Mouse (Mus musculus) brain, embryonic 18.5 days (tissue): ENCODE data around the gene Mybpc3.
A peak's percentile ranks its signal among the peaks of the same experiment; 100 is the strongest.

Experiments used
- DNase-seq: peaks from one replicate; pipeline ENCODE4 v3.0.0-alpha.2; 2012; ENCODE audit warnings: low read depth, low spot score

The Mybpc3 gene

GRCm38 (mm10) chr2:91167629-91168028 is 49.7 kb downstream of the Mybpc3 start:
- DNase-seq: no peak

- DNase-seq: no peak
Measured at GRCm38 (mm10) chr2:91169587-91170322, 51.8 kb downstream of the Mybpc3 start.

GRCm38 (mm10) chr2:91175490-91175889 is 57.5 kb downstream of the Mybpc3 start:
- DNase-seq: no peak

GRCm38 (mm10) chr2:91176234-91176633 is 58.3 kb downstream of the Mybpc3 start:
- no peak for DNase-seq

- no peak for DNase-seq
Measured at GRCm38 (mm10) chr2:91179825-91180224, 61.9 kb downstream of the Mybpc3 start.

GRCm38 (mm10) chr2:91180706-91181105 is 62.8 kb downstream of the Mybpc3 start:
- no peak for DNase-seq

- DNase-seq: no peak
Measured at GRCm38 (mm10) chr2:91182016-91182404, 64.1 kb downstream of the Mybpc3 start.

- DNase-seq: peak; percentile 83
Measured at GRCm38 (mm10) chr2:91182405-91183147, 64.6 kb downstream of the Mybpc3 start.

- DNase-seq: peak; percentile 95
Measured at GRCm38 (mm10) chr2:91183148-91183513, 65.2 kb downstream of the Mybpc3 start.

GRCm38 (mm10) chr2:91183711-91184405 is 65.9 kb downstream of the Mybpc3 start, which contains the start of gene Madd:
Madd (minus strand) TSS chr2:91183837.
- no peak for DNase-seq
